Comparison of ENCODE assay signal across 24 mouse cellular contexts in the genomic region with DNA sequence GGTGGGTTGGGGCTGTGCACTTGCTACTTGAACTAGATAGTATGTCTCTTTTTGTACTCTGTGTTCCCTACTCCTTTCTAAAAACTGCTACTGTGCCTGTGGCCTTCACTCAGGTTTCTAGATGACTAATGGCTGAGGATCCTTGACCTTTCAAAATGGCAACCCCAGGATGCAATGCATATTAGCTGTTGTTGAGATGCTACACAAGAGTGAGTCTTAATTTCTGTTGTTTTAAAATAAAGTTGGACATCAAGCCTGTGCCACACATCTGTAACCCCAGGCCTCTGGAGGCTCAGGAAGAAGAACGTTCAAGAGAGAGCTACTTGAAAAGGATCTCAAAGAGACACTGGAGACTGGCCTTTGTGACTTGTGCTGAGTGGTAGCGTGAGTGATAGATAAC. TPM values are rescaled to one million over a fixed set of nuclear protein-coding genes. Genes with fewer than 3 reads are reported as not detected.
DNase-seq lines count a peak whose midpoint lies in the region; ATAC-seq lines count a peak whose summit lies in the region.
"Had no signal": no experiment of that assay in that cellular context is flagged by ENCODE, and none has a peak within 500 bp of the region (broad histone marks: within the 10 kb centered on the region; RNA-seq: fewer than 3 reads in every experiment).

No protein-coding gene starts in this region.

- no peak overlapping the region for H3K4me2 ChIP-seq in heart, embryonic 13.5 days
- H3K4me2 ChIP-seq in hindbrain, embryonic 12.5 days (replicated peaks): no peak overlapping the region
- H3K4me2 ChIP-seq: limb, embryonic 12.5 days; lung, embryonic 15.5 days; midbrain, embryonic 13.5 days had no signal

- 0 out of 2 replicates have a peak overlapping the region, but pooled peaks have one; percentile 56 for H3K27ac ChIP-seq in heart, embryonic 13.5 days (replicated peaks)
- no peak overlapping the region for H3K27ac ChIP-seq in hindbrain, embryonic 12.5 days
- H3K27ac ChIP-seq: embryonic facial prominence, embryonic 10.5 days; forebrain, embryonic 10.5 days; hindbrain, embryonic 10.5 days; hindbrain, postnatal 0 days; limb, embryonic 12.5 days; liver, embryonic 14.5 days; midbrain, embryonic 13.5 days had no signal

- H3K9ac ChIP-seq in heart, embryonic 13.5 days: no peak overlapping the region
- H3K9ac ChIP-seq in hindbrain, embryonic 12.5 days: no peak overlapping the region
- H3K9ac ChIP-seq: limb, embryonic 12.5 days; liver, embryonic 14.5 days; lung, embryonic 15.5 days; midbrain, embryonic 13.5 days had no signal

- no peaks in the 10 kb centered on the region for H3K27me3 ChIP-seq in heart, embryonic 13.5 days (replicated peaks)
- no peaks in the 10 kb centered on the region for H3K27me3 ChIP-seq in hindbrain, embryonic 12.5 days
- H3K27me3 ChIP-seq: limb, embryonic 12.5 days; lung, embryonic 15.5 days; megakaryocyte, embryonic 14.5 days; midbrain, embryonic 13.5 days had no signal

- peak; percentile 9 for DNase-seq in gastrocnemius, adult 18-20 months (ENCODE audit: low spot score)
- no peak for DNase-seq in gastrocnemius, postnatal 25 days
- DNase-seq in heart, adult 9 months (ENCODE audit: low spot score in 2 of 2): no peak
- DNase-seq in testis, postnatal 14 days (ENCODE audit: low spot score): peak; percentile 29
- DNase-seq in testis, postnatal 10 days (ENCODE audit: low spot score): no peak
- DNase-seq: cerebellum, adult 11 months; cerebellum, postnatal 10 days; kidney, postnatal 25 days; layer of hippocampus, postnatal 36 days; lung, postnatal 36 days had no signal

- H3K4me3 ChIP-seq in heart, embryonic 13.5 days: no peak overlapping the region
- no peak overlapping the region for H3K4me3 ChIP-seq in hindbrain, embryonic 12.5 days
- H3K4me3 ChIP-seq: embryonic facial prominence, embryonic 10.5 days; forebrain, embryonic 10.5 days; hindbrain, embryonic 10.5 days; limb, embryonic 12.5 days; lung, embryonic 15.5 days; megakaryocyte, embryonic 14.5 days; midbrain, embryonic 13.5 days had no signal

- peaks cover 9% of the 10 kb centered on the region for H3K36me3 ChIP-seq in heart, embryonic 13.5 days
- H3K36me3 ChIP-seq in hindbrain, embryonic 12.5 days: no peaks in the 10 kb centered on the region
- H3K36me3 ChIP-seq: hindbrain, embryonic 10.5 days; midbrain, embryonic 13.5 days had no signal

- WGBS in heart, embryonic 13.5 days: 28% methylated on average over 2 of the region's 2 CpGs
- 74% methylated on average over 2 of the region's 2 CpGs for WGBS in hindbrain, embryonic 12.5 days

- H3K9me3 ChIP-seq in heart, embryonic 13.5 days: no peaks in the 10 kb centered on the region
- no peaks in the 10 kb centered on the region for H3K9me3 ChIP-seq in hindbrain, embryonic 12.5 days (replicated peaks)
- H3K9me3 ChIP-seq: embryonic facial prominence, embryonic 10.5 days; forebrain, embryonic 10.5 days; hindbrain, embryonic 10.5 days; limb, embryonic 12.5 days; lung, embryonic 15.5 days; megakaryocyte, embryonic 14.5 days; midbrain, embryonic 13.5 days had no signal

- peaks cover 45% of the 10 kb centered on the region for H3K4me1 ChIP-seq in heart, embryonic 13.5 days
- H3K4me1 ChIP-seq in hindbrain, embryonic 12.5 days: no peaks in the 10 kb centered on the region
- H3K4me1 ChIP-seq: embryonic facial prominence, embryonic 10.5 days; forebrain, embryonic 10.5 days; hindbrain, embryonic 10.5 days; limb, embryonic 12.5 days; midbrain, embryonic 13.5 days had no signal

- no peak for ATAC-seq in heart, embryonic 13.5 days (ENCODE audit: extremely low read depth, insufficient number of reproducible peaks, low FRiP score, low TSS enrichment)
- ATAC-seq in hindbrain, embryonic 12.5 days (ENCODE audit: low FRiP score): no peak
- ATAC-seq: CD4-positive, CD25-positive, alpha-beta regulatory T cell, adult 4 months; forebrain, embryonic 16.5 days; hindbrain, postnatal 0 days; intestine, embryonic 16.5 days; midbrain, embryonic 13.5 days had no signal

RNA-seq across cellular contexts. Expression of gene Vcl, which starts 48.5 kb away (rescaled TPM):
- 10 to 100 TPM; 62.3 to 64.9 TPM for total RNA-seq in gastrocnemius, adult 18-20 months (2021)
- total RNA-seq in gastrocnemius, postnatal 25 days (2021): 10 to 100 TPM; 78.4 to 94.0 TPM
- polyA plus RNA-seq in heart, embryonic 13.5 days (2015; fragmentation: Nextera tagmentation; extraction: Ambion mirVana): 67.1 and 69.8 TPM in 2 replicates
- 39.1 and 46.4 TPM in 2 replicates for polyA plus RNA-seq in hindbrain, embryonic 12.5 days (2016; fragmentation: Nextera tagmentation; extraction: Ambion mirVana)

Comparison
In these comparisons a context has a peak if more than half of its experiments do, and no peak if none do; other contexts are left out.
1. DNase-seq: peak in gastrocnemius, adult 18-20 months (single experiment) and testis, postnatal 14 days (single experiment); none in gastrocnemius, postnatal 25 days (single experiment), heart, adult 9 months (0 of 2) and testis, postnatal 10 days (single experiment).